11 mouse cellular contexts compared by ENCODE assay signal in genomic region chr6:136465021-136465420, GRCm38 (mm10). TPM values are rescaled to one million over a fixed set of nuclear protein-coding genes. Genes with fewer than 3 reads are reported as not detected.
DNase-seq lines count a peak whose midpoint lies in the region; ATAC-seq and TF ChIP-seq lines count a peak whose summit lies in the region.
"Had no signal": no experiment of that assay in that cellular context is flagged by ENCODE, and none has a peak within 500 bp of the region (broad histone marks: within the 10 kb centered on the region; RNA-seq: fewer than 3 reads in every experiment).

No protein-coding gene starts in this region.

- 37% methylated on average over 8 of the region's 8 CpGs for WGBS in spleen, adult 2 months
- 72% methylated on average over 8 of the region's 8 CpGs for WGBS in embryonic facial prominence, embryonic 14.5 days

- no peak for TF ChIP-seq CTCF in spleen, adult 2 months (IDR thresholded peaks at IDR 0.05; ENCODE audit: extremely low read depth, insufficient read depth, insufficient read length, insufficient replicate concordance)

- DNase-seq in spleen, adult 2 months (ENCODE audit: low read depth in 1 of 2, low spot score in 2 of 2), result peak in 1 of 2 experiments; percentile 58
- DNase-seq in spleen, postnatal 4 days (ENCODE audit: low spot score in 2 of 2), result no peak
- DNase-seq in embryonic facial prominence, embryonic 14.5 days (ENCODE audit: low spot score), result no peak
- DNase-seq in kidney, postnatal 36 days, result peak; percentile 72 to 88
- peak; percentile 53 for DNase-seq in yolk sac, embryonic 10.5 days (ENCODE audit: low spot score)
- DNase-seq in layer of hippocampus, postnatal 14 days (ENCODE audit: low spot score in 2 of 2), result no peak
- DNase-seq: gastrocnemius, postnatal 14 days had no signal

- no peak for ATAC-seq in embryonic facial prominence, embryonic 14.5 days (ENCODE audit: low read depth)
- ATAC-seq in frontal cortex, adult (ENCODE audit: low TSS enrichment), result no peak
- ATAC-seq: intestine, embryonic 15.5 days had no signal

- H3K9ac ChIP-seq in embryonic facial prominence, embryonic 14.5 days (ENCODE audit: low read depth, low read length), result no peak overlapping the region
- H3K9ac ChIP-seq: intestine, embryonic 15.5 days had no signal

- H3K27me3 ChIP-seq in spleen, adult 2 months (ENCODE audit: control insufficient read depth, insufficient read depth, low read length), result no peaks in the 10 kb centered on the region
- no peaks in the 10 kb centered on the region for H3K27me3 ChIP-seq in embryonic facial prominence, embryonic 14.5 days (replicated peaks; ENCODE audit: control insufficient read depth, insufficient read depth, low read length)
- H3K27me3 ChIP-seq: intestine, embryonic 15.5 days had no signal

- peak overlapping the region; percentile 93 for H3K27ac ChIP-seq in spleen, adult 2 months (ENCODE audit: insufficient read depth, low read length)
- peak overlapping the region; percentile 34; the same call in 1 of the 2 replicates for H3K27ac ChIP-seq in embryonic facial prominence, embryonic 14.5 days (replicated peaks; ENCODE audit: low read depth, low read length)
- H3K27ac ChIP-seq: intestine, embryonic 15.5 days had no signal

- no peaks in the 10 kb centered on the region for H3K36me3 ChIP-seq in spleen, adult 2 months (ENCODE audit: control insufficient read depth, insufficient read depth, low read length)
- H3K36me3 ChIP-seq in embryonic facial prominence, embryonic 14.5 days (ENCODE audit: control insufficient read depth, insufficient read depth, low read length), result no peaks in the 10 kb centered on the region
- H3K36me3 ChIP-seq: intestine, embryonic 15.5 days had no signal

- H3K4me2 ChIP-seq in embryonic facial prominence, embryonic 14.5 days (ENCODE audit: low read depth, low read length), result no peak overlapping the region
- H3K4me2 ChIP-seq: intestine, embryonic 15.5 days had no signal

- H3K4me3 ChIP-seq in spleen, adult 2 months (ENCODE audit: extremely low read depth, insufficient read depth, insufficient read length), result no peak overlapping the region
- no peak overlapping the region for H3K4me3 ChIP-seq in embryonic facial prominence, embryonic 14.5 days (ENCODE audit: low read depth, low read length)
- H3K4me3 ChIP-seq: intestine, embryonic 15.5 days had no signal

- no peak for TF ChIP-seq POLR2A in spleen, adult 2 months (IDR thresholded peaks at IDR 0.05; ENCODE audit: low read depth, low read length)

- 0 out of 2 replicates have a peak, but pooled peaks cover 6% of the 10 kb centered on the region for H3K9me3 ChIP-seq in embryonic facial prominence, embryonic 14.5 days (ENCODE audit: control insufficient read depth, low read length)
- H3K9me3 ChIP-seq: intestine, embryonic 15.5 days had no signal

- H3K4me1 ChIP-seq in spleen, adult 2 months (ENCODE audit: control insufficient read depth, insufficient read depth, insufficient read length), result peaks cover 23% of the 10 kb centered on the region; the same call in 1 of the 2 replicates
- H3K4me1 ChIP-seq in embryonic facial prominence, embryonic 14.5 days (ENCODE audit: control insufficient read depth, insufficient read depth, low read length), result peaks cover 23% of the 10 kb centered on the region

RNA-seq across cellular contexts. Expression of gene Atf7ip, which starts 40.9 kb away (rescaled TPM):
- polyA plus RNA-seq in spleen, adult 2 months (2012; rRNA removed), result 30.3 and 32.5 TPM in 2 replicates
- 33.5 and 33.9 TPM in 2 replicates for polyA plus RNA-seq in embryonic facial prominence, embryonic 14.5 days (2014; fragmentation: Nextera tagmentation; extraction: Ambion mirVana)
- 100 to 1,000 TPM; 108 to 121 TPM for total RNA-seq in layer of hippocampus, postnatal 14 days (2021)

RNA-seq across cellular contexts. Expression of gene E330021D16Rik, which starts 49.7 kb away (rescaled TPM):
- 0.14 TPM in 1 of 2 replicates, not detected in the other for polyA plus RNA-seq in spleen, adult 2 months (2012; rRNA removed)
- 0.33 TPM in 1 of 2 replicates, not detected in the other for polyA plus RNA-seq in embryonic facial prominence, embryonic 14.5 days (2014; fragmentation: Nextera tagmentation; extraction: Ambion mirVana)
- not detected for total RNA-seq in layer of hippocampus, postnatal 14 days (2021)
- total RNA-seq: gastrocnemius, postnatal 14 days; megakaryocyte progenitor cell, adult 5-6 weeks had no signal
- polyA plus RNA-seq: cortical plate, adult 2 months; intestine, embryonic 15.5 days had no signal

Comparison
In these comparisons a context has a peak if more than half of its experiments do, and no peak if none do; other contexts are left out.
1. DNase-seq: peak in kidney, postnatal 36 days (2 of 2) and yolk sac, embryonic 10.5 days (single experiment); none in spleen, postnatal 4 days (0 of 2), embryonic facial prominence, embryonic 14.5 days (single experiment) and layer of hippocampus, postnatal 14 days (0 of 2).